Mouse (Mus musculus): ENCODE data around the gene Lce1b.

The Lce1b gene

DNA sequence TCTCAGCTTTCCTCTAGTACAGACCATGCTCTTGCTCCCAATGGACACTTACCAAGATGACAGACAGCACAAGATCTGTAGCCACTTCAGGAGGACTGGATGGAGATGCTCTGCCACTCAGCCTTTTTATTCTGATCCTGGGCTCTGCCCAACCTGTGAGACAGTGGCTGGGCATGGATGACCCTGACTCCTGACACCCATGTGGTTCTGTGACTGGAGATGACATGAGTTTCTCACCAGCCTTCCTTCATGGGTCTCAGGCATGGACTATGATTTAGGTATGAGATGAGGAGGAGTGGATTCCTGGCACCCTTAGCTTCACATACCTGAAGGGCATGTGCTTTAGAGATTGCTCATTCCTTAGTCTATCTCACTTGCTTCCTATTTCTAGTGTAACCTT, at the start of gene Lce1b:
TSS of gene Lce1b (minus strand) at position 101 of the 400 bp plus-strand sequence.
- no peak for DNase-seq (ENCODE audit: low spot score in 2 of 2)

DNA sequence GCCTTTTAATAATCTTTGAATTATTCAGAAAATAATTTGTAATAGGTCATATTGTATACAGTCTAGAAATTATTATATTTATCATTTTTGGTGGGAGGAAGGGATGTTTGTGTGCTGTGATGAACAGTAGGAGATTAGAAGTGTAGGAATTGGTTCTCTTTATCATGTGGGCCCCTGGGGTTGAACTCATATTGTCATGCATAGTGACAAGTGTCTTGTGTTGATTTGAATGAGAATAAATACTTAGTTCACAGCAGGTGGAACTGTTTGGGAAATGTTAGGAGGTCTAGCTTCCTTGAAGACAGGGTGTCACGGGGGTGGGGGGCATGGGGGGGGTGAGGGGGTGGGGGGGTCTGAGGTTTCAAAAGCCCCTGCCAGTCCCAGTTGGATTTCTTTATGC, 37.9 kb upstream of the Lce1b start:
- no peak for DNase-seq (ENCODE audit: low spot score in 2 of 2)

DNA sequence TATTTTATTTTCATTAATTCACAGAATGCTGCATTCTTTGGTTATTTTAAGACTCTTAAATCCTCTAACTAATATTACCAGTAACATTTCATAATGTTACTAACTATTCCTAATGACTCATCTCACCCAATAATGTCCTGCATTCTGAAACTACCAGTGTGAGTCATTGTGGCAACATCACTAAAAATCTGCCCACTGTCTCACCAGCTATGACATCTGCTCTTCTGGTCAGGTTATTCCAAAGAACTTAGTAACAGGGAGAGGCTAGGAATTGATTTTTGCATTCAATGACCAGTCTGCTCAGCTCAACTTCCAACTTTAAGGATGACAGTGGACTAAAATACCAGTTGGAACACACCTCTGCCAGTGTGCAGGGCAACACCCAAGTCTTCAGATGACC, 35.0 kb upstream of the Lce1b start:
- DNase-seq (ENCODE audit: low spot score in 2 of 2) = no peak

DNA sequence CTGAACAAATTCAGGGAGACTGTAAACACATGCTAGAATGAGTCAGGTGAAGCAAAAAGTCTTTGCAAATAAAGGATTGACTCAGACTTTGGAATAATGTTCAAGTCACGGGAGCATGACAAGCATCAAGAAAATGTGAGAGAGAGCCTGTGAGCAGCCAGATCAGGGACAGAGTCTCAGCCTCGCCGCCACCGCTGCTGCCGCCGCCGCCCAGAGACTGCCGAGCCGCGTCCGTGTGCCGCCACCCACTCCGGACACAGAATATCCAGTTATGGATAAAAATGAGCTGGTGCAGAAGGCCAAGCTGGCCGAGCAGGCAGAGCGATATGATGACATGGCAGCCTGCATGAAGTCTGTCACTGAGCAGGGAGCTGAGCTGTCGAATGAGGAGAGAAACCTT, 32.4 kb upstream of the Lce1b start:
- DNase-seq (ENCODE audit: low spot score in 2 of 2) = peak; percentile 7 to 14

DNA sequence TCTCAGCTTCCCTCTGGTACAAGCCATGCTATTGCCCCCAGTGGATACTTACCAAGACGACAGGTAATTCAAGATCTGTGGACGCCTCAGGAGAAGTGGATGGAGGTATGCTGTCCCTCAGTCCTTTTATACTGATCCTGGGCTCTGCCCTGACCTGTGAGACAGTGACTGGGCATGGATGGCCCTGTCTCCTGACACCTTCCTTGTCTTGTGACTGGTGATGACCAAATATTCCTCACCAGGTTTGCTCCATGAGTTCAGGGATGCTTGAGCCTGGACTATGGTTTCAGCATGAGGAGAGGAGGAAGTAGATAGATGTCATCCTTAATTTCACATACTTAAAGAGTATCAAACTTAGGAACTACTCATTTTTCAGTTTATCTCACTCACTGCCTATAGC, 30.4 kb upstream of the Lce1b start, which contains the start of gene Lce1d:
TSS of gene Lce1d (minus strand) at position 101 of the 400 bp plus-strand sequence.
- no peak for DNase-seq (ENCODE audit: low spot score in 2 of 2)

DNA sequence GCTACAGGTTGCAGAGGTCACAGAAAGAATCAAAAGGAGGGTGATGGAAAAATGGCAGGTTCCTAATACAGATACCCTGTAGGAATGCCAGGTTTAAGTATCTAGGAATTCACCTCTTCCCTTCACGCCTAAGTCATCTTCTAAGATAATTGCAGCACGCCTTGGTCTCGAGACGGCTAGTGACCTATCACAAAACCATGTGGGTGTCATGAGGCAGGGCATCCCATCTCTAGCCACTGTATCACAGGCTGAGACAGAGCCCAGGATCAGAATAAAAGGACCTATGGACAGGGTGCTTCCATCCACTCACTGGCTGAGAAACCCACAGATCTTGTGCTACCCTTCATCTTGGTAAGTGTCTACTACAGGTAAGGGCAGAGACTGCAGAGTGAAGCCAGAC, 22.2 kb upstream of the Lce1b start, which contains the start of gene Lce1c:
TSS of gene Lce1c (plus strand) at position 301 of the 400 bp plus-strand sequence.
- DNase-seq (ENCODE audit: low spot score in 2 of 2) = no peak

DNA sequence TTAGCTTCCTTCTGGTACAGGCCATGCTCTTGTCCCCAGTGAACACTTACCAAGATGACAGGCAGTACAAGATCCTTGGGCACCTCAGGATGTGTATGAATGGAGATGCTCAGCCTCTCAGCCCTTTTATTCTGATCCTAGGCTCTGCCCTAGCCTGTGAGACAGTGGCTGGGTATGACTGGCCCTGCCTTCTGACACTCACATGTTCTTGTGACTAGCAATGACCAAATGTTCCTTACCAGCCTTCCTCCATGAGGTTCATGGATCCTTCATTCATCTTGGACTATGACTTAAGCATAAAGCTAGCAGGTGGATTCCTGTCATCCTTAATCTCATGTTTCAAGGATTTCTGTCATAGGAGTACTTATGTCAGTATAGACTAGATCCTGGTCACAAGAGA, 13.5 kb upstream of the Lce1b start, which contains the start of gene Lce1a2:
TSS of gene Lce1a2 (minus strand) at position 101 of the 400 bp plus-strand sequence.
- DNase-seq (ENCODE audit: low spot score in 2 of 2) = no peak

DNA sequence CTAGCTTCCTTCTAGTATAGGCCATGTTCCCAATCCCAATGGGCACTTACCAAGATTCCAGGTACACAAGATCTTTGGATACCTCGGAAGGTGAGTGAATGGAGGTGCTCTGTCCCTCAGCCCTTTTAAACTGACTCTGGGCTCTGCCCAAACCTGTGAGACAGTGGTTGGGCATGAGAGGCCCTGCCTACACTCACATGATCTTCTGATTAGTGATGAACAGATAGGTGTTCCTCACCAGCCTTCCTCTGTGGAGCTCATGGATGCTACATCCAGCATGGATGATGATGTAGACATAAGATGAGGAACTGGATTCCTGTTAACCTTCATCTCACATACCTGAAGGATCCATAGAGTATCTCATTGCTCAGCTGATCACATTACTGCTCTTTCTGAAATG, 8.5 kb downstream of the Lce1b start, which contains the start of gene Lce1a1:
TSS of gene Lce1a1 (minus strand) at position 101 of the 400 bp plus-strand sequence.
- no peak for DNase-seq (ENCODE audit: low spot score in 2 of 2)

DNA sequence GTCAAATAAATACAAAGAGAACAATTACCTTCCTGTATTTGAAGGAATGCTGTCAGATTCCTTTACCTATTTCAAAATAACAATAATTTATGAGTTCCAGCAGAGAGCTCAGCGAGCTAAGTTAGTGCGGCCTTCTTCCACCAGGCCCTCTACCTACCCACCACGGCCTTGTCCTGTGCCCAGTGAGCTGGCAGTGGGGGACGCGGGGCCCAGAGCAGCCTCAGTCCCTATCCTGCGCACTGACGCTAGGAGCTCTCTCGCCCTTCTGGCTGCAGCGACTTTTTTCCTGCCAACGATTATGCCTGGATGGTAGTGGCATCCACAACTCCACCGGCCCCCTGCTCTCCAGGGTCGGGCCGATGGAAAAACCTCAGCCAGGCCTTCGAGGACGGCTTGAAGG, 16.9 kb downstream of the Lce1b start:
- DNase-seq (ENCODE audit: low spot score in 2 of 2) = no peak

DNA sequence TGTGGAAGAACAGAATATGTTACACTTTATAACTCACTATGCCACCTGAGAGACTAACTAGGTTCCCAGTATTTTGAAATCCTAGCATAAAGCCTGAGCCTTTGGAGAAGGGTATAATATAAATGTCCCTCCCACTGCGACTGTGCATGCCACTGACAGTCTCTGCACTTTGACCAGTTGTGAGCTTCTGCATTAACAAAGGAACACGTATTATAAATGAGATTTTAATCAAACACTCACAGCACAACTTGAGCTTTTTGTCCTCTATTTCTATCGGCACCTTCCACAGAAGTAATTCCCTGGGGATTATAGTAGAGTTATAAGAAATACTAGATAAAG, 18.1 kb downstream of the Lce1b start:
- DNase-seq (ENCODE audit: low spot score in 2 of 2) = no peak

DNA sequence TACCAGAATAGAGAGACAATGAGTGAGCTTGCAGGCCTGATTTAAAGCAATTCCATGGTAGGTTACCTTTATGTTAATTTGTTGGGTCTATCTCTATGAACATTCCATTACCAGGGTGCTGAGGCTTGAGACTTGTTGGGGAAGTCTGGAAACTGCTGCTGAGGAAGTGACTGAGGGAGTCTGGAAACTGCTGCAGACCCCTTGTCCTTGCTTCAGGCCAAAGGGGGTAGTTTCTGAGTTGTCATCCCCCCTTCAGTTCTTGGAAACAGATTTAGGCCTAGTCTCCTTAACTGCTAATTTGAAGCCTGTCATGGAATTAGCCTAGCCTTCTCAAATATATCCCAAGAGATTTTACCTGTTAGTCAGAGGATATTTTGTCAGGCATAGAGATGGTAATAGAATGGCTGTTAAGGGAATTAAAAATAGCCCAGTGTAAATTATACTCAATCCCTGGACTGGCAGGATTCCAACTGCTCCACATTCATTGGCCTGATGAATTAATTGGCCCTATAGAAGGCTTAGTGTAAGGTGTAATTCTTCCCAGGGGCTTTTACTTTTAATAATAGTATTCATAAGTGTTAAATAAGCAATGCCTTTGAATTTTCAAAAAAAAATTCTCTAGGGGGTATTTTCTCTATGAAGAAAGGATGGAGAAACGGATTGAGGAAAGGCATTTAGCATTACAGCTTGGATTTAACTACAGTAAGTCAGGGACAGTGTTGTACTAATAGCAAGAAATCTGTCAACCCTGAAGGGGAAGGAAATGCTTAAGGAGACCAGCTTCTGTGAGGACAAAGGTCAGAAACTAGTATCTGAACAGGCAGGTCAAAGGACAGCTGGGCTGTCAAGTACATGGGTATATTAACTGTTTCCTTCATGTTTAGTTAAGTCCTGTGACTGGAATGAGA, 18.7 kb downstream of the Lce1b start:
- no peak for DNase-seq (ENCODE audit: low spot score in 2 of 2)

DNA sequence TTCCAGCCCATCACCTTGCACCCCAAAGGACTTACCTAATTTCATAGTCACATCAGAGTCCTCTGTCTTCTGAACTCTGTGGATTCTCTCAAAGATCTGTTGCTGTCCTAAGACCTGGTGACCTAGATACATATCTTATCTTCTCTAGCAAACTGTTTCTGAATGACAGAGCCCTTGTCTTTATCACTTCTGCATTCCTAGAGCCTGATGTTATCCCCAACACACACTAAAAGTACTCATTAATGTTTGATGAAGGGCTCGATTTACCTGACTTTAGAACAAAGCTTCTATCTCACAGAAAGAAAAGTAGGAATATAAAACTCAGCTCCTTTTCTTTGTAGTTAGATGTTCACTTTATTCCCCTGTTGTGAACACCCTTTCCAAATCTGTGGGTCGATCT, 35.2 kb downstream of the Lce1b start, which contains the start of gene Lce6a:
TSS of gene Lce6a (minus strand) at position 101 of the 400 bp plus-strand sequence.
- DNase-seq (ENCODE audit: low spot score in 2 of 2) = no peak

DNA sequence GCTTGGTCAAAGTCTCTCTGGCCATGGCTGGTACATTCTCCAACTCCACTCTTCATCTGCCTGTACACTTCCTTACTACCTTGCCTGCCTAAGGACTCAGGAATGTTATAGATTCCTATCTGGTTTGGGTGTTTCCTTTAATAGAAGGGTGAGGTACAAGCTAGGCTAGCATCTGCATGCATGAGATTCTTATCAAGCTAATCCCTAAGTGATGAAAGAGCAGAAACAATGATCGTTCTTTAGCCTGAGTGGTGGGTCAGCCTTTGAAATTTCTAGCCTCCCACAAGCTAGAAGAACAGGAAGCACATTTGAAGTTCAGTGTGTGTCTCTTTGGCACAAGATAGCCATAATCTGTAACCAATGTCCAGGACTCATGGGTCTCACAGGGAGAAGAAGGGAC, 46.9 kb downstream of the Lce1b start:
- DNase-seq (ENCODE audit: low spot score in 2 of 2) = no peak

DNA sequence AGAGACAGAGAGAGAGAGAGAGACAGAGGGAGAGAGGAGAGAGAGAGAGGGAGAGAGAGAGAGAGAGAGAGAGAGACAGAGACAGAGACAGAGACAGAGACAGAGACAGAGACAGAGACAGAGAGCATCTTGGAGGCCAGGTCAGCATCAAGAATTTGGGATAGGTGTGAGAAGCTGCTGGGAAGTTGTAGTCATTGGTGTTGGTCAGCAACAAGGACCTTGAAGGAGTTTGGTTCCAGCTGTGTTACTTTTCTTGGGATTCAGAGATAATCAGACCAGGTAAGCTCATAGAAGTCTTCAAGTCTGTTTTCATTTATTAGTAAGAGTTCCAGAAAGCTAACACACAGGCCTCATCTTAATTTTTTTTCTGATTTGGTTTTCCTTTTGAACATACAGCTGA, 49.3 kb downstream of the Lce1b start, which contains the start of gene 2210017I01Rik:
TSS of gene 2210017I01Rik (minus strand) at position 101 of the 400 bp plus-strand sequence.
- DNase-seq (ENCODE audit: low spot score in 2 of 2) = no peak

All from natural killer cell, adult 2 months (primary cell).